Mouse (Mus musculus) midbrain, embryonic 16.5 days (tissue): ENCODE data around the gene Plppr1. TPM values are rescaled to one million over a fixed set of nuclear protein-coding genes. Genes with fewer than 3 reads are reported as not detected.

ENCODE experiments used
- ATAC-seq: fragments of 200-750 bp; cut with Nextera tagmentation; 2 replicates; pipeline ENCODE4 v1.8.0; 2017; ENCODE audit warnings: moderate TSS enrichment
- H3K27ac ChIP-seq: fragments of 300-500 bp; sonication (generic); 2 replicates; pipeline ENCODE4 v1.5.1; 2014; ENCODE audit warnings: mild to moderate bottlenecking, low read length, mixed read lengths
- H3K27me3 ChIP-seq: fragments of 300-500 bp; sonication (generic); 2 replicates; pipeline ENCODE4 v1.6.1; 2014; ENCODE audit warnings: low read depth, low read length, mixed read lengths; ENCODE audit not compliant: control insufficient read depth, insufficient read depth
- H3K36me3 ChIP-seq: fragments of 300-500 bp; sonication (generic); 2 replicates; pipeline ENCODE4 v1.6.1; 2014; ENCODE audit warnings: mild to moderate bottlenecking, low read length, moderate library complexity, mixed read lengths; ENCODE audit not compliant: control insufficient read depth, insufficient read depth
- H3K4me1 ChIP-seq: fragments of 300-500 bp; sonication (generic); 2 replicates; pipeline ENCODE4 v1.6.1; 2014; ENCODE audit warnings: mild to moderate bottlenecking, low read length, mixed read lengths; ENCODE audit not compliant: control insufficient read depth, insufficient read depth
- H3K4me2 ChIP-seq: fragments of 300-500 bp; sonication (generic); 2 replicates; pipeline ENCODE4 v1.6.1; 2014; ENCODE audit warnings: mild to moderate bottlenecking, low read length, mixed read lengths
- H3K4me3 ChIP-seq: fragments of 300-500 bp; sonication (generic); 2 replicates; pipeline ENCODE4 v1.5.1; 2014; ENCODE audit warnings: low read depth, mild to moderate bottlenecking, low read length, moderate library complexity, mixed read lengths
- H3K9ac ChIP-seq: fragments of 300-500 bp; sonication (generic); 2 replicates; pipeline ENCODE4 v1.6.1; 2014; ENCODE audit warnings: low read depth, low read length, mixed read lengths
- H3K9me3 ChIP-seq: fragments of 300-500 bp; sonication (generic); replicated peaks from 2 replicates; pipeline ENCODE4 v1.6.1; 2014; ENCODE audit warnings: mild to moderate bottlenecking, low read length, mixed read lengths; ENCODE audit not compliant: control insufficient read depth, poor library complexity, severe bottlenecking
- WGBS: fragments of 180-500 bp; shearing (Covaris S2); extraction: QIAGEN DNeasy Blood & Tissue Kit; methylation state at CpG from one replicate; pipeline ENCODE4 v1.1.7; 2014; 5-methylcytosine and 5-hydroxymethylcytosine counted together
- polyA plus RNA-seq: library from polyadenylated mRNA; unstranded; fragments of >200 nt; fragmentation: Nextera tagmentation; extraction: Ambion mirVana; gene quantifications from 2 replicates; pipeline ENCODE4 v1.2.1, GENCODE M21; 2015

The Plppr1 gene
- polyA plus RNA-seq, 1 experiment from 2014 or later, result 65.9 TPM

DNA sequence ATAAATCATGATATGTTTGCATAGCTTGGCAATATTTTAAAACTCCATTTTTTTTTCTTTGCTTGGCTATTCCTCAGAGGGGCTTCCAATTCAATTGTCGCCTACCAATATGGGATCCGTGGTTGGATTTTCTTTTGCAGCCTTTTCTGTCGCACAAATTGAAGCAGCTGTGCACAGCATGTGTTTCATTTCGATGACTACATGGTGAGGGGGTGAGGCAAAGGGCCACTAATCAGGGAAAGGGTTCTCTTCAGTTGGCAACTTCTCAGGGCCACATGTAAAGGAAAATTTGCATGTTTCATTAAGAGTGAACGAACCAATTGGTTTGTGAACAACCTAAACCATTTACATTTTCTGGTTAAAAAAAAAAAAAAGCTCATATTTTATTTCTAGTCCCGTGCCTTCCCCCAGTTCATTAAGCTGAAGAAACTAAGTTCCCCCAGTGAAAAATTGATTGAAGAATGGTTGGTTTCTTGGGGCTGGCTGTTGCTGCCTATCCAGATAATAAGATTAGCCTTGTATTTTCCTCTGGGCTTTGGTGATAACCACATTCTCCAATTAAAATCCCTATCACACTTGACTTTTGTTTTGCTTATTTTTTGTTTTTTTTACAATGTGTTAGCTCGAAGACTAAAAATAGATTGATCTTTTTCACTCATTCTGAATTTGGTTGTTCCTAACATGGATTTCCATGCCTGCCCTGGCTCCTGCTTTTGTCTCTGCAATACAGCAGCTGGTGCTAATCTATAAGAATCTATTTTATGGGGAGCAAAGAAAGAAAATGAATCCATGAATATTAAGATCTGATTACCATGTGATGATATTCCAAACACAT lies 43.1 kb downstream of the Plppr1 start:
- Histone ChIP-seq H3K27ac (peak overlapping the region; percentile 11; the same call in 1 of the 2 replicates), H3K36me3 (no peaks in the 10 kb centered on the region), H3K27me3 (no peaks in the 10 kb centered on the region), H3K9me3 (no peaks in the 10 kb centered on the region), H3K4me1 (peaks cover 16% of the 10 kb centered on the region), H3K9ac (no peak overlapping the region), H3K4me2 (no peak overlapping the region), H3K4me3 (no peak overlapping the region)
- WGBS, result 13% methylated on average over 7 of the region's 7 CpGs
- ATAC-seq, result no peak

DNA sequence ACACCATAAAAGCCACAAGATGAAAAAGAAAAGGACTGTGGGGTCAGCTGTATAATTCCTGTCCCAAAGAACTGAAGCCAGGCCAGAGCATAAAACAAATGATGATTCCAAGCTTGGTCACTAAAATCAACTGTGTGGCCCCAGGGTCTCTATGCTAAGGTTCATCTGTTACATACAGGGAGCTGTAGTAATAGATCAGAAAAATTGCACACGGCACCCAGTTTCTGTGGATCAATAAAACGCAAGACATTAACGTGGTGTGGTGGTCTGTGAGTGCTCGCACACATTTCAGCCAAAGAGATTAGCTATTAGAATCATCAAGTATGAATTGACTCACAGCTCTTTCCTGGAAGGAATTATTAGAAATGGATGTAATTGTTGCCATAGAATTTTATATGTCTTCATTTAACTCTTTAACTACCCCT lies 43.7 kb downstream of the Plppr1 start:
- Histone ChIP-seq H3K4me2 (no peak overlapping the region), H3K9me3 (no peaks in the 10 kb centered on the region), H3K4me1 (peaks cover 16% of the 10 kb centered on the region), H3K27ac (no peak overlapping the region; the same call in 1 of the 2 replicates), H3K9ac (no peak overlapping the region), H3K36me3 (no peaks in the 10 kb centered on the region), H3K4me3 (no peak overlapping the region), H3K27me3 (no peaks in the 10 kb centered on the region)
- ATAC-seq, result no peak
- WGBS, result 44% methylated on average over 4 of the region's 4 CpGs

DNA sequence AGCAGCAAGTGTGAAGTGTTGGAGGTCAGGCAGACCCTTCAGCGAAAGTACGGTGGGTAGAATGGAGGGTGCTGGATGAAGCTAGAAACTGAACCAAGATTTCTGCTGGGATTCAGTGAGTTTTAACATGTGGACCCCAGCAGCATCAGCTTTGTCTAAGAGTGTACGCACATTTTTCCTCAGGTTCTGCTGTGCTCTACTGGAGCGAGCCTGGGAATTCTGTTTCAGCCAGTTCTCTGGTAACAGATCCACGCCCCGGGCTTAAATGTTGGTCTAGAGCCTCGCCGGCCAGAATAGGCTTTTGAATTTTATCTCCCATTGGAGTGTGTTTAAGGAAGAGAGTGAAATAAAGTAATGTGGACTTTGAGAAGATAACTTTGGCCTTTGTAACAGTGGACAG lies 45.8 kb downstream of the Plppr1 start:
- H3K4me3 ChIP-seq, result no peak overlapping the region
- H3K36me3 ChIP-seq, result no peaks in the 10 kb centered on the region
- peaks cover 21% of the 10 kb centered on the region for H3K4me1 ChIP-seq
- ATAC-seq, result no peak
- H3K4me2 ChIP-seq, result no peak overlapping the region
- no peak overlapping the region for H3K9ac ChIP-seq
- whole genome bisulfite sequencing, result 92% methylated on average over 8 of the region's 8 CpGs
- no peaks in the 10 kb centered on the region for H3K27me3 ChIP-seq
- H3K27ac ChIP-seq, result no peak overlapping the region
- H3K9me3 ChIP-seq, result no peaks in the 10 kb centered on the region

DNA sequence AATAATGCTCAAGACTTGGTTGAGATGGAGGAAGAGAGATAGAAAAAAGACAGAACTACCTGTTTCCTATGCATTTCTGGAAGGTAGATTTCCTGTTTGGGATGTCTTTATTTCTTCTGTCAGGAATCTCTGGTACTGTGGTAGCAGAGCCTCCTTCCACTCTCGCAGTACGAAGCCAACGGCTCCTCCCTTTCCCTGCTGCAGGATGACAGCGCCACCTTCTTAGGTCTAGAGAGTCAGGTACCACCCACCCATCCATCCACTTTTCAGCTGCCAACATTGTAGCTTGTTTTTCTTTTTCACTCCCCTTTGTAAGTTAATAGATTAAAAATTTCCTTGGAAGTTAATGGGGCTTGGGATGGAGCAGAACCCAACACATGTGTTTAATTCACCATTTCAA lies 48.8 kb downstream of the Plppr1 start:
- no peak overlapping the region for H3K27ac ChIP-seq
- no peaks in the 10 kb centered on the region for H3K36me3 ChIP-seq
- WGBS, result 94% methylated on average over 4 of the region's 4 CpGs
- H3K4me1 ChIP-seq, result peaks cover 13% of the 10 kb centered on the region
- H3K4me2 ChIP-seq, result no peak overlapping the region
- no peak overlapping the region for H3K4me3 ChIP-seq
- no peak overlapping the region for H3K9ac ChIP-seq
- H3K9me3 ChIP-seq, result no peaks in the 10 kb centered on the region
- H3K27me3 ChIP-seq, result no peaks in the 10 kb centered on the region
- ATAC-seq, result no peak

DNA sequence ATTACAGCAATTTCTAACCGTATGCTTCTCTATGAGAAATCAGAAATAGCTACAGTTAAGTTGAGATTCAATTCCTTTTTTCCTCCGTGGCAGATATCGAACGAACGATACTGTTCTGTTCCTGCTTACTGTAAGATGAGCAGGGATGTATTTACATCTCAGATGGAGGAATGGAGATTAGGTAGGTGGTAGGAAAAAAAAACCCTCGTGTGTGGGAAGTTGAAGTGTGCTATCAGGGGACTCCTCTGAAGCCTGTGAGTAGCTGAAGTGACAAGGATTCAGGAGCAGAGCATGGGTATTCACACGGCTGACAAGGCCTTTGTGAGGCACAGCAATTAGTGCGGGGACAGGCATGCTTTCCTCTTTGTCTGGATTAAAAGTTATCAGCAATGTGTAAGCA lies 49.3 kb downstream of the Plppr1 start:
- Histone ChIP-seq H3K36me3 (no peaks in the 10 kb centered on the region), H3K9ac (no peak overlapping the region), H3K4me2 (no peak overlapping the region), H3K27ac (no peak overlapping the region), H3K27me3 (no peaks in the 10 kb centered on the region), H3K4me3 (no peak overlapping the region), H3K4me1 (peaks cover 11% of the 10 kb centered on the region), H3K9me3 (no peaks in the 10 kb centered on the region)
- no peak for ATAC-seq
- 54% methylated on average over 8 of the region's 8 CpGs for WGBS

DNA sequence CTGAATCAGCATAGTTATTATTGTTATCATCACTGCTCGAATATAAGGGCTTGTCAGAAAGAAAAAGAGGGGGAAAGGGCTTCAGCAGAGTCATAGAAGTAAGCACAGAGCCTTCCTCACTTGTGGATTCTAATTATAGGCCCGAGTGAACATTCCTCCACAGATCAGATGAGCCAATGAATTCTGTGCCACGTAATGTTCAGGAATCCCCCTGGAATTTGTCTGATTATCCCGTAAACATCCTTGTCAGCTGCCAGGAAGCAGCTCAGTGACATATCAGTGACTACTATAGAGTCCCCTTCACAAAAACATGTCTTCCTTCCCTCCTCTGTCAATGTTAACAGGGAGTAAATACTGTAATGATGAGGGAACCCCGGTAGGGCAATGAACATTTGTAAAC lies 50.9 kb downstream of the Plppr1 start:
- Histone ChIP-seq H3K9me3 (no peaks in the 10 kb centered on the region), H3K36me3 (no peaks in the 10 kb centered on the region), H3K4me1 (peaks cover 9% of the 10 kb centered on the region), H3K27ac (no peak overlapping the region), H3K27me3 (no peaks in the 10 kb centered on the region), H3K4me3 (no peak overlapping the region), H3K4me2 (no peak overlapping the region), H3K9ac (no peak overlapping the region)
- WGBS, result 32% methylated on average over 5 of the region's 5 CpGs
- ATAC-seq, result no peak

DNA sequence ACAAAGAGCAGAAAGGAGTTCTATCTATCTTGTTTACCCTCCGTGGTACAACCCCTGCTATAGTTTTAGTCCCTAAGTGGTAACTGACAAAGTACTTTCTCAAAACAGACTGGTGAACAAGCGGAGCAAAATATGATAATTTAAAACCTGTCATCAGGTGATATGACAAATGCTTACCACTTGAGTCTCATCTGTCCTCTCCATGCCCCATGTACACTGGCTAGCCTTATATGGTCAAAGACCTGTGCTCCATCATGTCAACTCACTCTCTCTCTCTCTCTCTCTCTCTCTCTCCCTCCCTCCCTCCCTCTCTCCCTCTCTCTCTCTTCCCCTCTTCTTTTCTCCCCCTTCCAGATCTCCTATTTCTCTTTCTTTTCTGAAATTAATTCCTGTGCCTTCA lies 59.8 kb downstream of the Plppr1 start:
- no peak overlapping the region for H3K9ac ChIP-seq
- no peak for ATAC-seq
- no peaks in the 10 kb centered on the region for H3K36me3 ChIP-seq
- H3K4me3 ChIP-seq, result no peak overlapping the region
- H3K9me3 ChIP-seq, result no peaks in the 10 kb centered on the region
- H3K4me1 ChIP-seq, result no peaks in the 10 kb centered on the region
- no peaks in the 10 kb centered on the region for H3K27me3 ChIP-seq
- H3K27ac ChIP-seq, result no peak overlapping the region
- WGBS, result 77% methylated on average over 2 of the region's 2 CpGs
- H3K4me2 ChIP-seq, result no peak overlapping the region

DNA sequence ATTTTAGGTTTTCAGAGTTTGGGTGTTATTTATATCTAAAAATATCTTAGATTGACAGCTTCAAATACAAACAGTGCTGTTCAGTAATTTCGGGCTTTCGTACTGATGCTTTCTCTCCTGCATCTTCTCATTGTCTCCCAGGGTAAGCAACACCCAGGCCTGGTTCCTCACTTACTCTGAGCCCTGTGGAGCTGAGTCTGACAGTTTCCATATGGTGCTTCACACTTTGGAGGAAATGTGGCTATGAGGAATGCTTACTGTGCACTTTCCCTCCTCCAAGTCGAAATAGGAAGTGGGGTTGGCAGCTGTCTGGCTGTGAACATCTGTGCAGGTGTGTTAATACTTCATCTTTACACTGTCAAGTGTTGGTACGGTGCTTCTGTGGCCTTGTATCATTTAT lies 85.7 kb downstream of the Plppr1 start:
- Histone ChIP-seq H3K36me3 (no peaks in the 10 kb centered on the region), H3K4me1 (0 out of 2 replicates have a peak, but pooled peaks cover 3% of the 10 kb centered on the region), H3K4me2 (no peak overlapping the region), H3K4me3 (no peak overlapping the region), H3K27me3 (no peaks in the 10 kb centered on the region), H3K9me3 (no peaks in the 10 kb centered on the region), H3K27ac (no peak overlapping the region), H3K9ac (no peak overlapping the region)
- 80% methylated on average over 4 of the region's 4 CpGs for WGBS
- no peak for ATAC-seq

DNA sequence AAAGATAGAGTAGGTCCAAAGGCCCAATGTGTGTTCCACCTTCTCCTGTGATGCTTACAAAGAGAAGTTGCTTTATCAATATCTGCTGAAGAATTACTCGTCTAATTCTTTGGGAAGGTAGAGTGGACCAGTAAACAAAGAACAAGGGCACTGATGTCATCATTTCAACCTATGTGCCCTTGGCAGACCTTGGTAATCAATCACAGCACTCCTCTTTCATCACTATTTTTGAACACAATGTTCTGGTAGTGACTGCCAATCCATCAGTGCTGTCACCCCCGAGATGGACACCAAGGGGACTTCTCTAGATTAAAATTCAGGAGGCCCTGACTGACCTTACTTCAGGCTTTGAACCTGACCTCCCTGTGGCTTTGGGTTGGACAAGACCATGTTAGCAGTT lies 89.7 kb downstream of the Plppr1 start:
- Histone ChIP-seq H3K9me3 (no peaks in the 10 kb centered on the region), H3K9ac (no peak overlapping the region), H3K27me3 (no peaks in the 10 kb centered on the region), H3K4me3 (no peak overlapping the region), H3K36me3 (no peaks in the 10 kb centered on the region), H3K27ac (no peak overlapping the region), H3K4me2 (no peak overlapping the region), H3K4me1 (0 out of 2 replicates have a peak, but pooled peaks cover 4% of the 10 kb centered on the region)
- no peak for ATAC-seq
- WGBS, result 79% methylated on average over 2 of the region's 2 CpGs
